Mouse (Mus musculus) CD4-positive, CD25-positive, alpha-beta regulatory T cell, adult 4 months (primary cell): ENCODE results near the gene Gm43518. TPM values are rescaled to one million over a fixed set of nuclear protein-coding genes. Genes with fewer than 3 reads are reported as not detected.

ENCODE experiments used
- ATAC-seq: one replicate; pipeline ENCODE4 v1.8.0; 2017
- polyA plus RNA-seq, 2 experiments: library from polyadenylated mRNA; unstranded; fragments of 100-300 nt; shearing (Covaris generic); gene quantifications; one replicate each; pipeline ENCODE4 v1.2.1; 2017

Gene Gm43518
- 1 to 10 TPM; 2.7 to 8.0 TPM for polyA plus RNA-seq

- no peak for ATAC-seq
Measured at GRCm38 (mm10) chr5:123927118-123927517, at the start of gene Gm43518. TSS of gene Gm43518 (plus strand) at chr5:123927418.

DNA sequence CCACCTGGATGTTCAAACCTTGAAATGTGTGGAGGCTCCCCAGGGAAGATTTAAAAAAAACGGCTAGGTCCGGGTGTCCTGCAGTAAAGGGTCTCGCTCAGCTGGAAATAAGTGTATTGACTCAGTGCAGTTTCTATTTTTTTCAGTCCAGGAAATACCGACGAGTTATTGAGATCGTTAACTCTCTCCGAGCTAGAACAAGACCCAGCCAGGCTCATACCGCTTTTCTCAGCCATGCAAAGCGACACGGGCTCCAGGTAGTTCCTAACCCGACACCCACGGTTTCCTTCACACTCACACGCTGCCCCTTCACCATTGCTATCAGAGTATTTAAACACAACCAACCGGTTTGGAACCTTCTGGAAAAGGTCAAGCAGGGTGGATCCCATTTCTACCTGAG is 49.2 kb upstream of the Gm43518 start:
- no peak for ATAC-seq

GRCm38 (mm10) chr5:123879928-123880327 is 47.3 kb upstream of the Gm43518 start, which contains the start of gene Hcar1:
TSS of gene Hcar1 (minus strand) at chr5:123880020.
- no peak for ATAC-seq

- ATAC-seq = no peak
Measured at GRCm38 (mm10) chr5:123880778-123881177, 46.4 kb upstream of the Gm43518 start.

DNA sequence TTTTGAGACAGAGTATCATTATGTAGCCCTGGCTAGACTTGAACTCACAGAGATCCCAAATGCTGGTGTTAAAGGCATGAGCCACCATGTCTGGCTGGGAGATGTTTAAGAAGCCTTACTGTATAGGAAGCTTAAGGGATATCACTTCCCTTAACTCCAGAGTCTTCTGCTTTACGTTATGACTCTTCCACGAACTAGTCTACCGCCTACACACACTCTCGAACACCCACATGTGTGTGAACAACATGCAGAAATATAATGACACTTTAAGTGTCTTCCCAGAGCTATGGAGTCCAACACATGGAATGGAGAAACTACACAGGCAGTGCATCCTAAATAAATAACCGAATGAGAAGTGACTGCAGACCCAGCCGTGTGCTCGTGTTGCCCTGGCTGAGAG is 43.3 kb upstream of the Gm43518 start:
- no peak for ATAC-seq

- no peak for ATAC-seq
Measured at GRCm38 (mm10) chr5:123884332-123884731, 42.9 kb upstream of the Gm43518 start.

- ATAC-seq = no peak
Measured at GRCm38 (mm10) chr5:123886365-123886764, 40.9 kb upstream of the Gm43518 start.

- ATAC-seq = no peak
Measured at GRCm38 (mm10) chr5:123890312-123890711, 36.9 kb upstream of the Gm43518 start.

- ATAC-seq = no peak
Measured at GRCm38 (mm10) chr5:123890987-123891386, 36.2 kb upstream of the Gm43518 start.

DNA sequence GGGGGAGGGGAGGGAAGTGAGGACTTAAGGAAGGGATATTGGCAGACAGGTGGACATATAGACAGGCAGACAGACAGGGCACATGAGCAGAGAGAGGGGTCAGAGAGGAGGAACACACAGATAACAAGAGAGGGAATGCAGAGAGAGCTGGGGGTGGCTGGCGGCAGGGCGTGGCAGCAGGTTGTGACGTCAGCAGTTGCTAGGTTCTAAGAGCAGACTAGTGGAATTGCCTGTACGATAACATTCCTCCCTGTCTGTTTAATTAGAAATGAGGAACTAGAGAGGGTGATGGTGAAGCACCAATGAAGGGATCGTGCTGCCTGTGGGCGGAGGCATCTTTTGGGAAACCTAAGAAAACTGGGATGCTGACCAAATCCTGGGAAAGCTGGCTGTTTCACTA is 35.5 kb upstream of the Gm43518 start:
- ATAC-seq = no peak

DNA sequence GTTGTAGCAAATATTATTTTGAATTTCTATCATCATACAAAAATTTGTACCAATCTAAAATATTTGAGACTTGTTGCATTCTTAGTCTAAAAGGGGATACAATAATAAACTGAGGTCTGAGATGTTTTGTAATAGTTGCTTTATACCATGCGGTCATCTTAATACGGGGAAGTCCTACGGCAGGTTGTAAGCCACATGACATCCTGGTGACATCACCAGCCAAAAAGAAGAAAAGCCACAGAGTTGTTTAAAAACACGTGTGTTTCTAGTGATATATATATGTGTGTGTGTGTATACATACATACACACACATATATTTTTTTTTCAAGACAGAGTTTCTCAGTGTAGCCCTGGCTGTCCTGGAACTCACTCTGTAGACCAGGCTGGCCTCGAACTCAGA is 33.7 kb upstream of the Gm43518 start:
- ATAC-seq = no peak

DNA sequence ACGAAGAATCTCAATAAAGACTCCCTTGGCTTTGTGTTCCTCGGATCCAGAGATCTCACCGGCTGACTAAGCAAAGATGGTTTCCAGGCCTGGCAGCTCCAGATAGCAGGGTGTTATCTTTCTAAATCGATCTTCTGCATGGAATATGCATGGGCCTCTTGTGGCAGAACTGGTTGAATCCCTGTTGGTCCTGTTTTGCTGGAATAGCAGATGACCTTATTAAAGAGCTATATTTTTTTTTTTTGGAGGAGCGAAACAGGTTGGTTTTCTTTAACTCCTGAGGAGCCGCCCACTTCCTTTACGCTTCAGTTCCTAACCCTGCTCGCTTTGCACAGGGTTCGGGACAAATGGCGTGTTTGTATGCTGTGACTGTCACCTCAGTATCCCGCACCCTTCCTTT is 30.8 kb upstream of the Gm43518 start:
- no peak for ATAC-seq

- peak; percentile 62 for ATAC-seq
Measured at GRCm38 (mm10) chr5:123897352-123897751, 29.9 kb upstream of the Gm43518 start.

DNA sequence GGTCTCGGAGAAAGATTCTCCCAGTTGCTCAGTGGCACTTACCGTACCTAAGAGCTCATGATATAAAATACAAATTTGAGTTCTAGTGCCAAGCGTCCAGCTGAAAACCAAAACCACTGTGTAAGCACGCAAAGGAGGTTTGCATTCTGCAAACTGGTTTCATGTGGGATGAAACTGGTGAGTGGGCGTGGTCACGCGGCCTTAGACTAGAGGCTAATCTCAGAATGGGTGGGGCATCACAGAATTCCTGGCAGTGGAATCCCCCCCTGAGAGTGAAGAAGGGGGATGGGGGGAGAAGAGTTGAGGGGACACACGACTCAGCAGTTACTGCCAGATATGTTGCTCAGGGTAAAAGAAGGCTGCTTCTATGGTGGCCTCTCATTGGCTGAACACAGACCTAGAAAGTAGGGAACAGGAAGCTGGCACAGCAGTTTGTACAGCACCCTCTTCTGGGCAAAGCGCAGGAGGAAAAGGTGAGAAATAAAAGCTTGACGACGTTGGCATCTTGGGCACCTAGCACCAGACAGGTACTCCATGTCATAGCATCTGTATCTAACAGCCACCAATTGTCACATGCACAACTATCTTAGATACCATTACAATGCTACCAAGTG is 23.1 kb upstream of the Gm43518 start:
- no peak for ATAC-seq

DNA sequence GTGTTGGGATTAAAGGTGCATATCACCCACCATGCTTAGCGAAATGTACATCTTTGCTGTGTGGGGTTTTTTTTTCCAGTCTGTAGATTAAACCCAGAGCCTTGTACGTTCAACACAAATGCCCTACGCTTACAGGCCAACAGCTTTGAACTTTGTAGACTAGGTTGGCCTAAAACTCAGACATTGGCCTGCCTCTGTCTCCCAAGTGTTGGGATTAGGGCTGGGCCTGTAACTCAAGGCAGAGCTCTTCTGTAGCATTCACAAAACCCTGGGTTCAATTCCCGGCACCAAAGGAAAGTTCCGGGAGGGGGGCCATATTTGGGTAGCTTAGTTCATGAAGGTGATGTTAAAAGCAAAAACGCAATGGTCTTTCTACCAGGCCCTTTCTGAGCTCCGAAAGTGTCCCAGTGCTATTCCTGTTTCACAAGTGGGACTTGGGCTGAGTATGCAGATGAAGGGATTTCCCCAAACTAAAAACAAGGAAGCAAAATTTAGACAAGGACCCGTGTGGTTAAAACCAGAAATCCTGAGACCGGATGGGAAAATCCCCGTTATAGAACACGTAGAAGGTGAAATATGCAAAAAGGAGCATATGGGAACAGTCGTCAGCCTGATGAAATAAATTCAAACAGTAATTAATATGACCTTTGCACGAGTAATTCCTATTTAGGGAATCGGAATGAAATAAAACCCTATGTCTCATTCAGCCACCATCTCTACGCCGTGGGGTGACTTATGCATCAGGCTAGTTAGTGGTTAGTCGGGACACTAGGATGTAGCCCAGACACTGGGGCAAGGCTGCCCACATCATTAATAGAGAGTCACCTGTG is 20.9 kb upstream of the Gm43518 start:
- no peak for ATAC-seq

- ATAC-seq = peak; percentile 97
Measured at GRCm38 (mm10) chr5:123906976-123907630, 20.1 kb upstream of the Gm43518 start, which contains the start of gene Denr. TSS of gene Denr (plus strand) at chr5:123907175.

DNA sequence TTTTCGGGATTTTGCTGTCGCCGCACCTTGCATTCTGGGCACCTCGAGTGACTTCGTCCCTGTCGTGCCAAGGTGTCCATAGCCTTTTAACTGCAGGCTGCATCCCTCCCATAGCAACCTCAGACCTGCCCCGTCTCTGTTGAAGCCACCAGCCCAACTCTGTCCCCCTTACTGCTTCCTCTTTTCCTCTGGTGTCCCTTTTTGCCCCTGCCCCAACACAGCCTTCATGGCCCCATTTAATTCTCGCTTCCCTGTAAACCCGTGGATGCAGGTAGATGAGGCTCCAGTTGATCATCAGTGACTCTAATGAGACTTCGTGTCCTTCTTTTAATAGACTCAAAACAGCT is 19.6 kb upstream of the Gm43518 start:
- ATAC-seq = no peak

- peak; percentile 96 for ATAC-seq
Measured at GRCm38 (mm10) chr5:123914852-123915251, 12.4 kb upstream of the Gm43518 start.

GRCm38 (mm10) chr5:123922112-123922511 is 5.1 kb upstream of the Gm43518 start:
- no peak for ATAC-seq

DNA sequence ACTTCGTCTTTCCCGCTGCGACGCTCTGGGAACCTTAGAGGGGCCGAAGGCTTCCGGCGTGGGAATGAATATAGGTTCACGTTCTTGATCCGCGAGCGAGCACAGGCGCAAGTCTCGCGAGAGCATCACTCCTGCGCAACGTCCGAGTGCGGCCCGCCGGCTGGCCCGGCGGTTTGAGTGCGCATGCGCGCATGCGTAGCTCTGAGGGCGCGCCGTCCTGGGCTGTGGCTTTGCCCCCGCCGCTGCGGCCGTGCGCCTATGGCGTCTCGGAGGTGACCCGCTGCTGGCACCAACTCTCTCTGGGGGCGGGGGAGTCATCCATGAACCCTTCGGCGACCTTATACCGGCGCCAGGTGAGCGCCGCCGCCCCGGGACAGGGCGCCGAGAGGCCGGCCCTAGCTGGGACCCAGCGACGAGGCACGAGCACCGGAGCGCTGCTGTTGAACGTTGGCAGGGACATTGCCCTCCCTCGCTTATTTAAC is 3.3 kb downstream of the Gm43518 start, which contains the start of gene Ccdc62:
Gene Ccdc62, plus strand, starts transcription at position 172 of the 482 bp plus-strand sequence.
- ATAC-seq = peak; percentile 94

GRCm38 (mm10) chr5:123931131-123931530 is 3.9 kb downstream of the Gm43518 start:
- ATAC-seq = no peak

- no peak for ATAC-seq
Measured at GRCm38 (mm10) chr5:123932927-123933326, 5.7 kb downstream of the Gm43518 start.

- ATAC-seq = no peak
Measured at GRCm38 (mm10) chr5:123933556-123933955, 6.3 kb downstream of the Gm43518 start.
